Mouse (Mus musculus) liver, embryonic 13.5 days (tissue): ENCODE data around the gene Rcc2. TPM values are rescaled to one million over a fixed set of nuclear protein-coding genes. Genes with fewer than 3 reads are reported as not detected.
A peak's percentile ranks its signal among the peaks of the same experiment; 100 is the strongest.

Experiments used
- ATAC-seq: fragments of 200-750 bp; cut with Nextera tagmentation; 2 replicates; pipeline ENCODE4 v1.8.0; 2017; ENCODE audit warnings: low read depth, mild to moderate bottlenecking, moderate number of reproducible peaks, moderate library complexity
- DNase-seq: peaks from one replicate; pipeline ENCODE4 v3.0.0; 2022
- H3K27ac ChIP-seq: fragments of 300-500 bp; sonication (generic); 2 replicates; pipeline ENCODE4 v1.5.1; 2015; ENCODE audit warnings: moderate library complexity, mild to moderate bottlenecking, inconsistent platforms
- H3K27me3 ChIP-seq: fragments of 300-500 bp; sonication (generic); 2 replicates; pipeline ENCODE4 v1.6.1; 2015; ENCODE audit warnings: mild to moderate bottlenecking, inconsistent platforms
- H3K36me3 ChIP-seq: fragments of 300-500 bp; sonication (generic); 2 replicates; pipeline ENCODE4 v1.6.1; 2015; ENCODE audit warnings: mild to moderate bottlenecking, inconsistent platforms
- H3K4me1 ChIP-seq: fragments of 300-500 bp; sonication (generic); replicated peaks from 2 replicates; pipeline ENCODE4 v1.6.1; 2015; ENCODE audit warnings: inconsistent platforms
- H3K4me2 ChIP-seq: fragments of 300-500 bp; sonication (generic); 2 replicates; pipeline ENCODE4 v1.6.1; 2015; ENCODE audit warnings: inconsistent platforms, mild to moderate bottlenecking, moderate library complexity
- H3K4me3 ChIP-seq: fragments of 300-500 bp; sonication (generic); replicated peaks from 2 replicates; pipeline ENCODE4 v1.5.1; 2015; ENCODE audit warnings: mild to moderate bottlenecking, inconsistent platforms
- H3K9ac ChIP-seq: fragments of 300-500 bp; sonication (generic); 2 replicates; pipeline ENCODE4 v1.6.1; 2015; ENCODE audit warnings: mild to moderate bottlenecking, inconsistent platforms
- H3K9me3 ChIP-seq: fragments of 300-500 bp; sonication (generic); replicated peaks from 2 replicates; pipeline ENCODE4 v1.6.1; 2016; ENCODE audit warnings: inconsistent platforms
- WGBS: fragments of 180-500 bp; shearing (Covaris S2); methylation state at CpG from one replicate; pipeline ENCODE4 v1.1.7; 2015; ENCODE audit not compliant: insufficient replicate concordance; 5-methylcytosine and 5-hydroxymethylcytosine counted together
- polyA plus RNA-seq: library from polyadenylated mRNA; unstranded; fragments of >200 nt; fragmentation: Nextera tagmentation; extraction: Ambion mirVana; gene quantifications from 2 replicates; pipeline ENCODE4 v1.2.1, GENCODE M21; 2015

The Rcc2 gene
- polyA plus RNA-seq, 1 experiment from 2014 or later = 25.7 TPM

GRCm38 (mm10) chr4:140667802-140668201, 32.5 kb upstream of the Rcc2 start:
- no peak overlapping the region for H3K4me2 ChIP-seq
- no peak overlapping the region for H3K4me3 ChIP-seq
- peaks cover 3% of the 10 kb centered on the region; the same call in 1 of the 2 replicates for H3K27me3 ChIP-seq
- no peaks in the 10 kb centered on the region for H3K36me3 ChIP-seq
- H3K27ac ChIP-seq = no peak overlapping the region
- no peak overlapping the region for H3K9ac ChIP-seq
- no peak for DNase-seq
- 79% methylated on average over 8 of the region's 8 CpGs for WGBS
- H3K4me1 ChIP-seq = peaks cover 8% of the 10 kb centered on the region
- ATAC-seq = no peak
- H3K9me3 ChIP-seq = no peaks in the 10 kb centered on the region

GRCm38 (mm10) chr4:140673527-140674264, 26.6 kb upstream of the Rcc2 start:
- no peaks in the 10 kb centered on the region for H3K9me3 ChIP-seq
- no peaks in the 10 kb centered on the region for H3K36me3 ChIP-seq
- H3K27ac ChIP-seq = no peak overlapping the region
- H3K9ac ChIP-seq = no peak overlapping the region
- 44% methylated on average over 12 of the region's 12 CpGs for WGBS
- H3K4me1 ChIP-seq = no peaks in the 10 kb centered on the region
- H3K4me2 ChIP-seq = no peak overlapping the region
- H3K27me3 ChIP-seq = no peaks in the 10 kb centered on the region
- ATAC-seq = peak; percentile 47
- no peak overlapping the region for H3K4me3 ChIP-seq
- DNase-seq = no peak

DNA sequence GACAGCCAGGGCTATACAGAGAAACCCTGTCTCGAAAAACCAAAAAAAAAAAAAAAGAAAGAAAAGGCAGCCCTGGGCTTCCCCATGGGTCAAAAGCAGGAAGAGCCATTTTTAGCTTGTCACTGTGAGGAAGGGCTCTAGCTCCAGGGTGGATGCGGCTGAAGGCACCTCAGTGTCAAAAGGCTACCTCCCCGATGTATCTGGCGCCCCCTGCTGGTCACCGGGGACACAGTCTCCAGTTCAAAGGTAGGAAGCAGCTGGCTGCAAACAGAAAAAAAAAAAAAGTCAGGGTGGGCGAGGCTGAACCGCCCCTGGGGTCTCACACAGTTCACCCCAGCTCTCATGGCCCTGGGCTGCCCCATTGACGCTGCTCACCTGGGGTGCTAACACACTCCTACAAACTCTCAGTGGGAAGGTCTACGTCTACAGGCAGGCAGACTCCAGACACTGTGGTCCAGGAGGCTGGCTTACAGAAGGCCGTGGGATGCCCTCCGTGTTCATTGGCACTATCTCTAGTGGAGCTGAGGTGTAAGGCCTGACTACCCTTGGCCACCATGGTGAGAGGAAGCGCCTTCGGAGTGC, 25.9 kb upstream of the Rcc2 start:
- DNase-seq (peak; percentile 62), ATAC-seq (0 out of 2 replicates have a peak, but pooled peaks have one; percentile 28)
- H3K4me1 ChIP-seq = peaks cover 5% of the 10 kb centered on the region
- WGBS = 28% methylated on average over 13 of the region's 13 CpGs
- no peaks in the 10 kb centered on the region for H3K27me3 ChIP-seq
- no peak overlapping the region for H3K9ac ChIP-seq
- no peaks in the 10 kb centered on the region for H3K36me3 ChIP-seq
- H3K9me3 ChIP-seq = no peaks in the 10 kb centered on the region
- no peak overlapping the region for H3K4me2 ChIP-seq
- H3K27ac ChIP-seq = no peak overlapping the region
- no peak overlapping the region for H3K4me3 ChIP-seq

DNA sequence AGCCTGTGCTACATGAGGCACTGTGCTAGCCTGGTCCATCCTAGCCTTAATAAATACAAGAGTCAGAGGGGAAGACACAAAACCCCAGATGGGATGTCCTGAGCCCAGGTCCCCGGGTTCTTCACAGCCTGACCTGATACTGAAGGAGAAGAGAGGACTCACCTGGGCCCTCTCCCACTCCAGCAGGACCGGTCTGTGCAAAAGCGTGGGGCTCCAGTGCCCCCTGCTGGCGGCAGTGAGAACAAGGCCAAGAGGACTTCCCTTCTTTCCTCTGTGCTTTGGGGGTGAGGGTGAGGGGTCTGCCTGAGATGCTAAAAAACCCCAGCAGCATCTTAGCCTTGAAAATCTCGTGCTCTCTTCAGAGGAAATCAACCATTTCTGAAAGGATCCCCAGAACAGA, 21.3 kb upstream of the Rcc2 start:
- H3K36me3 ChIP-seq = no peaks in the 10 kb centered on the region
- H3K4me2 ChIP-seq = peak overlapping the region; percentile 51; the same call in 1 of the 2 replicates
- peaks cover 48% of the 10 kb centered on the region for H3K4me1 ChIP-seq
- H3K27ac ChIP-seq = no peak overlapping the region
- WGBS = 7% methylated on average over 5 of the region's 5 CpGs
- no peak for ATAC-seq
- no peaks in the 10 kb centered on the region for H3K9me3 ChIP-seq
- H3K27me3 ChIP-seq = no peaks in the 10 kb centered on the region
- no peak overlapping the region for H3K4me3 ChIP-seq
- no peak for DNase-seq
- no peak overlapping the region for H3K9ac ChIP-seq

DNA sequence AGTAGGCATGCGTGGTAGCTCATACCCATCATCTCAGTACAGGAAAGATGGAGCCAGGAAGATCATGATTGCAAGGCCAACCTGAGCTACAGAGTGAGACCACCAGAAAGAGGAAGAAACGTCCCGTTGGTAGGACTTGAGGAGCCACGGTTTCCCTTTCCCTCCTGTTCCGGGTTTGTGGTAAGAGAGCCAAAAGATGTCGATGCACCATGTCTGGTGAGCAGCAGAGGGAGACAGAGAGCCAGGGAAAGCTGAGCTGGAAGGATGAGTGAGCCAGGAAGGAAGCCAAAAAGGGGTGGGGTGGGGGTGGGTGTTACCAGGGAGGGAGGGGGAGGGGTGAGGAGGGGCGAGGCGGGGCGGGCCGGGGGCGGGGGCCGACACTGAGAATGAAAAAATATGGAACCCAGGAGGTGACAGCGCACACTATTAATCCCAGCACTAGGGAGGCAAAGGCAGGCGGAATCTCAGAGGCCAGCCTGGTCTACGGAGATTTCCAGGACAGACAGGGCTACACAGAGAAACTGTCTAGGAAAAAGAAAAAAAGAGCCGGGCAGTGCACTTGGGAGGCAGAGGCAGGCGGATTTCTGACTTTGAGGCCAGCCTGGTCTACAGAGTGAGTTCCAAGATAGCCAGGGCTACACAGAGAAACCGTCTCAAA, 20.5 kb upstream of the Rcc2 start:
- ATAC-seq = no peak
- Histone ChIP-seq H3K4me3 (peak overlapping the region; percentile 30; the same call in 1 of the 2 replicates), H3K9ac (peak overlapping the region; percentile 53), H3K4me2 (peak overlapping the region; percentile 51), H3K27ac (peak overlapping the region; percentile 23; the same call in 1 of the 2 replicates), H3K27me3 (no peaks in the 10 kb centered on the region), H3K9me3 (no peaks in the 10 kb centered on the region), H3K4me1 (peaks cover 56% of the 10 kb centered on the region), H3K36me3 (no peaks in the 10 kb centered on the region)
- 19% methylated on average over 16 of the region's 18 CpGs for WGBS
- DNase-seq = peak; percentile 72

- ATAC-seq (no peak), DNase-seq (no peak)
- Histone ChIP-seq H3K9ac (no peak overlapping the region; the same call in 1 of the 2 replicates), H3K4me3 (no peak overlapping the region), H3K9me3 (no peaks in the 10 kb centered on the region), H3K36me3 (no peaks in the 10 kb centered on the region), H3K27me3 (no peaks in the 10 kb centered on the region), H3K27ac (peak overlapping the region; percentile 71), H3K4me2 (no peak overlapping the region), H3K4me1 (peaks cover 66% of the 10 kb centered on the region)
- 40% methylated on average over 8 of the region's 8 CpGs for WGBS
Observed at GRCm38 (mm10) chr4:140680731-140681397, 19.5 kb upstream of the Rcc2 start.

GRCm38 (mm10) chr4:140683608-140684007, 16.7 kb upstream of the Rcc2 start:
- 11% methylated on average over 8 of the region's 8 CpGs for WGBS
- H3K9me3 ChIP-seq = no peaks in the 10 kb centered on the region
- DNase-seq (no peak), ATAC-seq (peak; percentile 75)
- peaks cover 93% of the 10 kb centered on the region for H3K4me1 ChIP-seq
- peak overlapping the region; percentile 73 for H3K9ac ChIP-seq
- peak overlapping the region; percentile 53 for H3K4me3 ChIP-seq
- no peaks in the 10 kb centered on the region for H3K27me3 ChIP-seq
- H3K36me3 ChIP-seq = no peaks in the 10 kb centered on the region
- H3K27ac ChIP-seq = peak overlapping the region; percentile 88
- H3K4me2 ChIP-seq = peak overlapping the region; percentile 74

DNA sequence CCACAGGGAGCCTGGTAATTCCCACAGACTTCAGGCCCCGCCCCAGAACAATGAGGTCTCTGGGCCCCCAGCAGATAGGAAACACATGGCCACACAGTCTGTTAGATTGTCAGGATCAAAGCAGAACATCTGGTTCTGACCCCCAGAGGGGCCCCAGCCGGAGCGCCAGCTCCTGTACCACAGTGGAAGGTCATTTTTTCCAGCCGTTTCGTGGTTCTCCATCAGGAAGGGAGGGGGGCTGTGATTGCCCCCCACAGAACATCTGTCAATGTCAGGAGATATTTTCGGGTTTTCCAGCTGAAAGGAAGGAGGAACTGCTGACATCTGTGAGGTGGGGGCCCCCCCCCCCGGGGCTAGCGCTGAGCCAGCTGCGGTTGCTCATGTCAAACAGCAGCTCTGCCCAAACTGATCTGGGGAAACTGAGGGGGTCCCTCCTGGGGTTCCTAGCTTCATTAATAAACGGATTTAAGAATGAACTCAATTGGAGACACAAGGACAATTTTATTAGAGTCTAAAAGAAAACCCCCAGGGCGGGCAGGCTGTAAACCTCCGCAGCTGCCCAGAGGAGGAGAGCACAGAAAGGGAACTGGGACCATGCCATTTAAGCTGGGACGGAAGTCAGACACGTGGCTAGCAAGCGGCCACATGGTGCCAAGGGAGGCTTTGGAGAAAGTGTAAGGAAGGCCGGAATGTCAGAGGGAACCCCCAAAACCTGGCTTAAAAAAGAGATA, 16.0 kb upstream of the Rcc2 start:
- H3K9me3 ChIP-seq = no peaks in the 10 kb centered on the region
- peak overlapping the region; percentile 88 for H3K27ac ChIP-seq
- H3K36me3 ChIP-seq = no peaks in the 10 kb centered on the region
- peaks cover 96% of the 10 kb centered on the region for H3K4me1 ChIP-seq
- DNase-seq (peak; percentile 71), ATAC-seq (peak; percentile 90)
- H3K4me2 ChIP-seq = peak overlapping the region; percentile 74
- no peaks in the 10 kb centered on the region for H3K27me3 ChIP-seq
- peak overlapping the region; percentile 53 for H3K4me3 ChIP-seq
- WGBS = 4% methylated on average over 16 of the region's 16 CpGs
- peak overlapping the region; percentile 73 for H3K9ac ChIP-seq

DNA sequence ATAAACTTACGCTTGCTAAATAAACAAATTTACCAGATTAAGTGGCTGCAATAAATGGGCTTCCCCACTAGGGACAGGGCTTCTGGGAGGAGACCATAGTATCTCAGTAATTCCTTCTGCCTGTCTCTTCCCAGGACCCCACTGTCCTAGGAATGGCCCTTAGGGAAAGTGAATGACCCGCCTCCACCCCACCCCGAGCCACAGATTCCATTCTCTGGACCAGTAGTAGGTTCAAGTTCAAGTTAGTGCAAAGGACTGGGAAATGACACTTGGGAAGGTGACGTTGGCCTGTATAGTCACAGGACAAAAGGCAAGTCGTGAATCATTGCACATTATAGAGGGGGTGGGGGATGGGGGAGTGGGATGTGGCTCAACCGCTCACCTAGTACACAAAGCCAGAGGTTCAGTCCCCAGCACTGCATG, 15.4 kb upstream of the Rcc2 start:
- no peak for ATAC-seq
- no peak for DNase-seq
- Histone ChIP-seq H3K9ac (peak overlapping the region; percentile 73), H3K4me3 (peak overlapping the region; percentile 53), H3K4me1 (peaks cover 98% of the 10 kb centered on the region), H3K27me3 (no peaks in the 10 kb centered on the region), H3K27ac (peak overlapping the region; percentile 88), H3K4me2 (peak overlapping the region; percentile 74), H3K9me3 (no peaks in the 10 kb centered on the region), H3K36me3 (no peaks in the 10 kb centered on the region)
- WGBS = 28% methylated on average over 6 of the region's 6 CpGs

- 44% methylated on average over 12 of the region's 12 CpGs for WGBS
- no peak overlapping the region for H3K4me3 ChIP-seq
- ATAC-seq = no peak
- H3K4me1 ChIP-seq = peaks cover 95% of the 10 kb centered on the region
- no peaks in the 10 kb centered on the region for H3K9me3 ChIP-seq
- no peaks in the 10 kb centered on the region for H3K36me3 ChIP-seq
- no peak overlapping the region for H3K9ac ChIP-seq
- no peaks in the 10 kb centered on the region for H3K27me3 ChIP-seq
- peak overlapping the region; percentile 82 for H3K27ac ChIP-seq
- no peak for DNase-seq
- H3K4me2 ChIP-seq = no peak overlapping the region
Observed at GRCm38 (mm10) chr4:140688044-140688825, 12.1 kb upstream of the Rcc2 start.
